Mouse (Mus musculus) monocyte, adult 5-6 weeks (primary cell): Measurements from ENCODE around the gene Rergl. TPM values are rescaled to one million over a fixed set of nuclear protein-coding genes. Genes with fewer than 3 reads are reported as not detected.

Source experiments
- ATAC-seq: fragments of 153-309, 156-312 bp; replicated peaks from 2 replicates; pipeline ENCODE4 v1.8.0; 2017; ENCODE audit warnings: mild to moderate bottlenecking; ENCODE audit not compliant: low TSS enrichment, insufficient number of reproducible peaks, severe bottlenecking, poor library complexity, low FRiP score
- total RNA-seq: library from RNA; stranded (forward); fragments of 200-1000, 200-491, 200-594 nt; gene quantifications from 3 replicates; pipeline ENCODE4 v1.2.3, GENCODE M21; 2017

Gene Rergl
- total RNA-seq: not detected in 3 replicates

DNA sequence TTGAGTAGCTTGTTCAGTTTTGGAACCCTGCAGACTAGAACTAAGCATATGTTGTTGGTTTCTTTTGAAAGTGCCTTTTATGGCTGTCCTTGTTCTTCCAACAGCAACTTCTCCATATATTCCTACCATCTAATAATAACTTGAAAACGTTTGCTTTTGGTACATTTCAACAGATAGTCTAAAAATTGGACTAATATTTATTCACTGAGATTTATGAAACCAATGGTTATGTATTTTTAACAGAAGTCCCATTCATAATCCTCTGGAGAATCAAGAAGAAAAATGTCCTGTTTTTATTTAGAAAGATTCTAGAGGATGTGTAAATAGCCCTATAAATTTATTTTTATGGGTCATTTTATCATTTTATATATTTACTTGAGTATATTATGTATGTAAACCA is at the start of gene Rergl:
Gene Rergl (minus strand): TSS at position 101 of the 400 bp plus-strand sequence.
- ATAC-seq: no peak

GRCm38 (mm10) chr6:139538469-139538868 is 36.7 kb upstream of the Rergl start:
- ATAC-seq: no peak

DNA sequence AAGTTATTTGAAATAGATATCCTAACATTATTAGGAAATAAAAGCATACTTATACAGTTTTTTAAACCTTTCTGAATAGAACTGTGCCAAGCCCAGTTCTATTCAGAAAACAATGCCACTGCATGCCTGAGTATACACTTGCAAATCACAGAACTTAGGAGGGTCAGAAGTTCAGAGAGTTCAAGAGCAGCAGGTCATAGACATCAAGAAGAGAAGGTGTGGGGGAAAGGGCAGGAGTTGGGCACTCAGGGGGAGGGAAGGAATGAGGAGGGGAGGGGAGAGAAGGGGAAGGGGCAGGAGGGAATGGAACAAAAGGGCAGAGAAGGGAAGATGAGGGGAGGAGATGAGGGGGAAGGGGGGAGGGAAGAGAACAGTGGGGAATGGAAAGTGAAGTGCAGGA is 23.6 kb upstream of the Rergl start:
- no peak for ATAC-seq

DNA sequence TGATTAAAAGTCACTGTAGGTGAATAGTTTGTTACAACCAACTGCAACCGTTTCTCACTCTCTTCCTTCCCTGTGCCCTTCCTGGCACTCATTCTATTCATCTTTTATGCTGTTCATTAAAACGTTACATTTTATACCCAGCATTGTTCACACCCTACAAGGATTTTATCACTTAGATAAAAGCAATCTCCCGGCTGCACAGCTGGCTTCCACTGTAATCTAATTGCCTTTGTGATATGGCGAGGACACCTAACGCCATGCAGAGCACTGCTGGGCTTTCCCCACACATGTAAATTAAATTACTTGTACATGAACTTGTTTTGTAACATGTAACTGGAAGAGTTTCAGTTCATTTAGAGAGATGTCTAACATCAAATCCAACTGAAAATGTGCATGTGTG is 22.5 kb upstream of the Rergl start:
- no peak for ATAC-seq

DNA sequence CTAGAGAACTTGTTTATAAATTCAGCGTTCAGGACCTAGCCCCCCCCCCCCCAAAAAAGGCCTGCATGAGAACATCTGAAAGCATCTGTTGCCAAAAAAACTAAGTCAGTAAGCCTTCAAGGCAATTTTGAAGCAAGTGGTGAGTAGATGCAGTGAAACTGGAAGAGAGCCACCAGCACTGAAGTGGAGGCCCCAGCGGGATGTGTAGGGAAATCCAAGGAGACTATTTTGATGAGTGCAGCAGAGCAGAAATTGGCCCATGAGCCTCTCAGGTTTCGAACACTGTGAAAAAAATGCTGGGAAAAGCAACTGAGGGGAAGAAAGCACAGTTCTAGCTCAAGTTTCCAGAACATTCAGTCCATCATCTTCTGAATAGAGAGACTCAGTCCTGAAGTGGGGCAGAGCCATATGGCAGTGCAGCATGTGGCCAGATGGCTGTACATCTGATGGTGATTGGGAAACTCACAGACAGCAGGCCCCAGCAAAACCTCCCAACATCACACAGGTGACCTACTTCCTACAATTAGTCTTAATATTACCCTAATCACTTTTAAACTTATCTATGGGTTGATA is 13.2 kb upstream of the Rergl start:
- ATAC-seq: no peak

- no peak for ATAC-seq
These were observed 22.0 kb downstream of the Rergl start for GRCm38 (mm10) chr6:139479730-139480129.

DNA sequence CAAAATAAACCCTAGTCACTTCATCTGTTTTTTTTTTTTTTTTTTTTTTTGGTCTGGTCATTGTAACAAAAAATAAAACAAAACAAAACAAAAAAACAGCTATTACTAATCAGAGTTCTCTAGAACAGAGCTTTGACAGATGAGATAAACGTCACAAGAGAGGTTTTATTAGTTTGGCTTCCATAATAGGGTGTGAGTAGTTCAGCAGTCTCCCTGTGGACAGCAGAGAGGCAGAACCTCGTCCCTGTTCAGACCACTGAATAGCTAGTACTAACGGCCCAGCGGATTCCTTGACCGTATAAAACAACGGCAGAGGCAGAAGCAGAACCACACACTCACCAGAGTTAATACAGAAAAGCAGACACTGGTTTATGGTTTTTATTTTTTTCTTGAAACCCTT is 36.8 kb downstream of the Rergl start:
- no peak for ATAC-seq

DNA sequence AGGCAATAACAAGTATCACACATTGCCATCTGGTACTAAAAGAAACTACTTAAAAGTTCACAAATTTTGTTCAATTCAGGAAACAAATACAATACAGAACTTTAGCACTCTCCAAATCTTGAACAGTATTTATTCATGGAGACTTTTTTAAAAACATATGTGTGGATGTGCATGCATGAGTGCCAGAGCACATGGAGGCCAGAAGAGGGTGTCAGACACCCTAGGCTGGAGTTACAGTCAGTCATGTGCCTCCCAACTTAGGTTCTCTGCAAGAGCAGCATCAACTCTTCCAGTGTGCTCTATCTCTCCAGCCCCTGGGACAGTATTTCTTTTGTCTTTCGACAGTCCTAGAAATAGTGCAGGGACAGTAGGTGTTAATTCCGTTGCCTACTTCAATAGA is 37.5 kb downstream of the Rergl start:
- no peak for ATAC-seq

GRCm38 (mm10) chr6:139461094-139461493 is 40.7 kb downstream of the Rergl start:
- ATAC-seq: no peak

DNA sequence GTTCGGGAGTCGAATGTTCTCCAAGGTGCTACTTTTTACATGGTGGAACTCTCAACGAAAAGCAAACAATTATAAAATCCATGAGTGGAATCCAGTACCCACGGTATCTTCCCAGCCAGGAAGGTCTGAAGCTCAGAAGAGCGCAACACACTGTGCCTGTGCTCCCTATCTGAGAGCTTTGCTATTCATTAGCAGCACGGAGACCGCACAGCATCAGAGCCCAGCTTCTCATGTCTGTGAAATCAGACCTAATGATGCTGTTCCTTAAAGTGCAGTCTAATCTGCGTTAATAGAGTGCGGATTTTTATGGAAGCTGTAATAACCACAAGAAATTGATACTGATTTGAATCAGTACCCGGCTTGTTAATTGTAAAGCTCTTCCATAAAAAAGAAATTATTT is 41.3 kb downstream of the Rergl start:
- no peak for ATAC-seq

DNA sequence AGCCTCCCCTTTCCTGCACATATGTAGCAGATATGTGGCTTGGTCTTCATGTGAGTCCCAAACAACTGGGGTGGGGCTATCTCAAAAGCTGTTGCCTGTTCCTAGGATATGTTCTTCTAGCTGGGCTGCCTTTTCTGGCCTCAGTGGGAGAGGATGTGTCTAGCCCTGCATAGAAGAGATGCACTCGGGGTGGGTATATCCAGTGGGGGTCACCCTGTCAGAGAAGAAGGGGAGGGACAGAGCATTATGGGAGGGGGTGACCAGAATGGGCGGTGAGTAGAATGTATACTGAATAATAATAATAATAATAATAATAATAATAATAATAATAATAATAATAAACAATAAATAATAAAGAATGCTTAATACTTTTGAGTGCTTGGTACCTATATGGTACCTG is 57.8 kb downstream of the Rergl start:
- no peak for ATAC-seq

Other genes starting within 250 kb of the Rergl start
- not detected in 3 replicates for gene Pik3c2g, start 85.2 kb upstream of the Rergl start, total RNA-seq